Mouse (Mus musculus) thymus, adult 2 months (tissue): Measurements from ENCODE around the gene Kcng4. TPM values are rescaled to one million over a fixed set of nuclear protein-coding genes. Genes with fewer than 3 reads are reported as not detected.

Experiments
- DNase-seq: peaks from one replicate; pipeline ENCODE4 v3.0.0; 2021
- H3K27ac ChIP-seq: fragments of 200-500 bp; 2 replicates; pipeline ENCODE4 v1.5.1; 2012; ENCODE audit warnings: low read length, control low read depth; ENCODE audit not compliant: control insufficient read depth, insufficient read depth
- H3K27me3 ChIP-seq: fragments of 200-500 bp; 2 replicates; pipeline ENCODE4 v1.6.1; 2012; ENCODE audit warnings: mild to moderate bottlenecking, low read length, moderate library complexity, mixed read lengths; ENCODE audit not compliant: control insufficient read depth, insufficient read depth
- H3K36me3 ChIP-seq: fragments of 200-500 bp; 2 replicates; pipeline ENCODE4 v1.6.1; 2012; ENCODE audit warnings: mild to moderate bottlenecking, low read length, moderate library complexity; ENCODE audit not compliant: control insufficient read depth, insufficient read depth
- H3K4me1 ChIP-seq: fragments of 200-500 bp; replicated peaks from 2 replicates; pipeline ENCODE4 v1.6.1; 2012; ENCODE audit warnings: low read length; ENCODE audit not compliant: control insufficient read depth, insufficient read depth
- H3K4me3 ChIP-seq: fragments of 200-500 bp; 2 replicates; pipeline ENCODE4 v1.5.1; 2012; ENCODE audit warnings: mild to moderate bottlenecking, low read length, control low read depth, moderate library complexity; ENCODE audit not compliant: control insufficient read depth, insufficient read depth
- CTCF ChIP-seq: fragments of 200-500 bp; IDR thresholded peaks from 2 replicates; pipeline ENCODE4 v1.5.1; 2012; ENCODE audit warnings: mild to moderate bottlenecking, control low read depth, low read length, moderate library complexity, borderline replicate concordance; ENCODE audit not compliant: control insufficient read depth, poor library complexity, insufficient read depth; ENCODE audit errors: extremely low read depth
- POLR2A ChIP-seq: fragments of 200-500 bp; IDR thresholded peaks from 2 replicates; pipeline ENCODE4 v1.6.1; 2012; ENCODE audit warnings: mild to moderate bottlenecking, low read length, control low read depth, moderate library complexity; ENCODE audit not compliant: control insufficient read depth, poor library complexity, insufficient read depth; ENCODE audit errors: extremely low read depth
- WGBS: fragments of 180-500 bp; shearing (Covaris S2); methylation state at CpG from one replicate; pipeline ENCODE4 v1.1.7; 2018; 5-methylcytosine and 5-hydroxymethylcytosine counted together
- polyA plus RNA-seq: library from polyadenylated mRNA; depleted of rRNA; stranded (reverse); fragments of >200 nt; gene quantifications from 2 replicates; pipeline ENCODE4 v1.2.3, GENCODE M21; 2012

Gene Kcng4
- polyA plus RNA-seq, 1 experiment = 0.47 TPM

DNA sequence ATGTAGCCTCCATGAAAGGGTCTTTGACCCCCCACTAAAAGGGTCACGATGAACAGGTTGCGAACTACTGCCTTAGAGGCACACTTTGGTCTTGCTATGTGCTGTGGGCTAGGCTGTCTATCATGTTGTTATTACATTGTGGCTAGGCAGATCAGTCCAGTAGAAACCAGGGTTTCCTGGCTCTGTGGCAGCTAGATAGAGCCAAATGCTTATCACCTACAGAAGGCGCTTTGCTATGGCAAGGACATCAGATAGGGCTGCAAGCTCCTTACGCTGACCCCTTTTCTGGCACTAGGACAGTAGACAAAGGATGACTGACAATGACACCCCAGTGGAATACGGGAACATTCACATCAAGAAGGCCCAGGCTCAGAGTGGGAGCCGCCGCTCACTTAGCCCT, 8.3 kb downstream of the Kcng4 start:
- Histone ChIP-seq H3K27ac (no peak overlapping the region), H3K4me3 (no peak overlapping the region), H3K27me3 (no peaks in the 10 kb centered on the region), H3K36me3 (no peaks in the 10 kb centered on the region), H3K4me1 (no peaks in the 10 kb centered on the region)
- DNase-seq = no peak
- WGBS = 98% methylated on average over 7 of the region's 7 CpGs
- TF ChIP-seq POLR2A (no peak), CTCF (no peak)

DNA sequence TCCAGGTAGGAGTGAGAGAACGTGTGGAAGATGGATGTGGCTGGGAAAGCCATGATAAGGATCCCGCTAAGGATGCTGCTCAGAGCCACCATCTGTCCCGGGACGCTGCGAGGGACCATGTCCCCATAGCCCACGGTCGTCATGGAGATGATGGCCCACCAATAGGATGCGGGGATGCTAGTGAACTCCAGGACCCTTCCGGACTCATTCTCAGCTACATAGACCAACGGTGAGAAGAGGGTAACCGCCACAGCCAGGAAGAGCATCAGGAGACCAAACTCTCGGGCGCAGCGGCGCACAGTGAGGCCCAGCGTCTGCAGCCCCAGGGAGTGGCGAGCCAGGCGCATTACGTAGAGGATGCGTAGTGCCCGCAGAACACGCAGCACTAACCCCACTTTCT, 9.7 kb downstream of the Kcng4 start:
- no peaks in the 10 kb centered on the region for H3K36me3 ChIP-seq
- no peak overlapping the region for H3K4me3 ChIP-seq
- no peaks in the 10 kb centered on the region for H3K27me3 ChIP-seq
- TF ChIP-seq POLR2A (no peak), CTCF (no peak)
- WGBS = 93% methylated on average over 22 of the region's 22 CpGs
- DNase-seq = no peak
- no peaks in the 10 kb centered on the region for H3K4me1 ChIP-seq
- H3K27ac ChIP-seq = no peak overlapping the region

DNA sequence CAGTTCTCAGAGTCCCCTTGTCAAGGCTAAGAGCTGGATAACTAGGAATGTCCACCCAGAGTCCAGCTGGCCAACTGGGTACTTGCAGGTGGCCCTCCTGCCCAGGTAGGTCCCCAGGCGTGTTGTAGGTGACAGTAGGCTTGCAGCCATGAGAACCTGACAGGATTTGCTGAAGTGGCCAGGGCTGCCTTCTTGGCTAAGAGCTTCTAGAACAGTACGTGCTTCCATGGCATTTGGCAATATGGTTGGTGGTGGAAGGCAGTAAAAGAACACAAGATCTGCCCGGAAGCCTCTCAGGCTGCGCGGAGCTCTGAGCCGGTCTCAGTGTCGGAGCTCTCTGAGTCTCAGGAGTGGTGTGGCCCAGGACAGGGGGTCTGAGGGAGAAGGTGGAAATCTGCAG, 10.6 kb downstream of the Kcng4 start:
- Histone ChIP-seq H3K4me1 (no peaks in the 10 kb centered on the region), H3K4me3 (no peak overlapping the region), H3K27me3 (no peaks in the 10 kb centered on the region), H3K36me3 (no peaks in the 10 kb centered on the region), H3K27ac (no peak overlapping the region)
- 93% methylated on average over 7 of the region's 7 CpGs for WGBS
- no peak for DNase-seq
- TF ChIP-seq CTCF = no peak
- no peak for TF ChIP-seq POLR2A

DNA sequence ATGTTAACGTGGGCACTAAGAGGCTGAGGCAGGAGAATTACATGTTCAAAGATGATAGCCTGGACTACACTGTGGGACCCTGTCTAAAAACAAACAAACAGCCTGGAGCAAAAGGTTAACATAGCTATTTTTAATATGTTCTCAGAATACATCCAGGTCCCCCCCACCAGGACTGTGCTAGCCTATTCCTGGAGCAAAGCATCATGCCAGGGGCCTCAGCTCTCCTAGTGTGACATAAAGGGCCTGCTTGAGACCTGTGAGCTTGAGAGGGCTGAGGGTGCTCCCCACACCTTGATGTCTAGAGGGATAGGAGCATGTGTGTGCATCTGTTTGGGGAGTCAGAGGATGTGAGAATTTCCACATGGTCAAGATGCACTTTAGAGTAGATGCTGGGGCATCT, 11.7 kb downstream of the Kcng4 start:
- H3K4me3 ChIP-seq = no peak overlapping the region
- no peaks in the 10 kb centered on the region for H3K27me3 ChIP-seq
- no peak overlapping the region for H3K27ac ChIP-seq
- no peaks in the 10 kb centered on the region for H3K4me1 ChIP-seq
- no peaks in the 10 kb centered on the region for H3K36me3 ChIP-seq
- TF ChIP-seq POLR2A (no peak), CTCF (no peak)
- DNase-seq = no peak
- 95% methylated on average over 1 of the region's 1 CpGs for WGBS

DNA sequence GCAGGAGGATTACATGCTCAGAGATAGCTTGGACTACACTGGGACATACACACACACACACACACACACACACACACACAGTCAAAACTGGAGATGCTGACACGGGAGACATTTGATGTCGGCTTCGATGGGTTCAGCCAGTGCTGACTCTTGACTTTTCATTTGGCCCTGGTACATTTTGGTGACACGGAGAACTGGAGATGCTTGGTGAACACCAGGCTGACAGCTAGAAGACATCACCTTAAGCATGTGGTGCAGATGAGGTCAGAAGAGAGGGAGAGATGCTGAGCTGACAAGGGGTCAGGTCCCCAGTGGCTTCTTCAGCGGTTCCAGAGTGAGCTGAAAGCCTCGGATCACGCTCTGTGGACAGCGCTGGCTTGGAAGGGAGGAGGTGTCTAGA, 12.4 kb downstream of the Kcng4 start:
- no peaks in the 10 kb centered on the region for H3K36me3 ChIP-seq
- WGBS = 87% methylated on average over 8 of the region's 8 CpGs
- H3K27ac ChIP-seq = no peak overlapping the region
- TF ChIP-seq POLR2A (no peak), CTCF (no peak)
- no peak for DNase-seq
- H3K4me1 ChIP-seq = no peaks in the 10 kb centered on the region
- no peak overlapping the region for H3K4me3 ChIP-seq
- H3K27me3 ChIP-seq = no peaks in the 10 kb centered on the region

DNA sequence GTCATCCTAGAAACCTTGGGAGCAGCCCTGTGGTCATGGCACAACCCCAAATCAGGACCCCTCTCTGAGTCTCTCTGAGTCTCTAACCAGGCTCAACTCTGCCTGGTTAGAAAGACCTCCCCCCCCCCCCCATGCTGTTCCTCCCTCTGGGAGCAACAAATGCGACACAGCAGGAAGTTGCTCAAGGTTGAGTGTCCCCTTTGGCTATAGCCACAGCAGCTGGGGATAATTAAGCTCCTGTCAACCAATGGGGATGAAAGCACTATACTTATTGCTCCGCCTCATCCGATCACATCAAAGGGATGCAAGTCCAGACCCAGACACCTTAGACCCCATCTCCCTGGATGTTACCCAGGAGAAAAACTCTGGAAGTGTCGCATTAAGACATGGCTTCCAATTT, 12.9 kb downstream of the Kcng4 start:
- Histone ChIP-seq H3K27me3 (no peaks in the 10 kb centered on the region), H3K4me3 (no peak overlapping the region), H3K27ac (no peak overlapping the region), H3K36me3 (no peaks in the 10 kb centered on the region), H3K4me1 (no peaks in the 10 kb centered on the region)
- TF ChIP-seq CTCF (no peak), POLR2A (no peak)
- 66% methylated on average over 4 of the region's 4 CpGs for WGBS
- DNase-seq = no peak

DNA sequence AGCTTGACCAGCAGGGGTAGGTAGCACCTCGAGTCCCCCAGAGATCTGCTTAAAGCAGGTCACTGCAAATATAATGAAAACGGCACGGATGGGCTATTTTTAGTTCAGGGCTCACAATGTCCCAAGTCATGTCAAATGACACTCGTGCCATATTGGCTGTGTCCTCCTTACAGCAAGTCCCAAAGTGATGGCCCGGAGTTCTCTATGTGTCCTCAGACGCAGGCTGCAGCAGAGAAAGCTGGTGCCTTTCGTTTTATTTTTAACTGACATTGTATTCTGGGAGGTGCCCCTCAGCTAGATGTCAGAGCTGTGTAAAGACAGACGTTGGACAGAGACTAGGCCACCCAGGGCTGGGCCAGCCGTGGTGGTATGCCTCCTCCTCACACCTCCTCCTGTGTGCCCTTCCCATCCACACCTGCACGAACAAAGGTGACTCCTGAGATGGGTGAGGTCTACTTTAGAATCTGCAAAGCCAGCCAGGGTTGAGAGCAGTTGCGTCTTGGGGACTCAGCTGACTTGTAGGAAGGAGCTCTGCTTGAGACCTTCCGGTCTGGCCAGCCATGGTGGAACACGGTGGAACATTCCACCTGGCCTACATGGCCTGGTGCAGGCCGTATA, 14.5 kb downstream of the Kcng4 start:
- no peaks in the 10 kb centered on the region for H3K4me1 ChIP-seq
- H3K36me3 ChIP-seq = no peaks in the 10 kb centered on the region
- TF ChIP-seq POLR2A (no peak), CTCF (no peak)
- H3K4me3 ChIP-seq = no peak overlapping the region
- no peaks in the 10 kb centered on the region for H3K27me3 ChIP-seq
- WGBS = 89% methylated on average over 14 of the region's 14 CpGs
- DNase-seq = no peak
- no peak overlapping the region for H3K27ac ChIP-seq
